Mouse (Mus musculus): ENCODE measurements at regions not wholly inside any gene's neighbourhood (a gene's known extent, or its start where the extent isn't known, plus 50 kb on each side); places are given as distances from the start of the nearest gene placed in this dataset.

GRCm38 (mm10) chr6:101048836-101049361 is 215.5 kb downstream of the Ppp4r2 start:
- DNase-seq = no peak

DNA sequence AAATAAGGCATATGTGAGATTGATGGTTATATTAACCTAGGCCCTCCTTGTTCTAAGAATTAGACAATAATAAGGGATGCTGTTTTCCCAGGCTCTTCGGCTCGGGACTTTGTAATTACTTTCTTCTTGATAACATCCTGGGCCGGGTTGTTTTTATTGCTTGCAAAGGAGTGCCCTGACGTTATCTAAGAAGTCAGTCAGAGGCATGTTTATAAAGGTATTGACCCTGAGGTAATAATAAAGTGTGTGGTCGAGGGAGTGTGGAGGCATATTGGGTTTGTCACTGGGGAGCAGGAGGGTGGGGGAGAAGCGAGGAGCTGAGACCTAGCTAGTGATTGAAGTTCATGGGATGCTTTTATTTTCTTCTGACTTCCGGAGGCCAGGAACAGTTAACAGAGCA is 221.5 kb downstream of the Ppp4r2 start:
- DNase-seq = no peak

- no peak for DNase-seq
These were observed 222.9 kb downstream of the Ppp4r2 start for GRCm38 (mm10) chr6:101056318-101056717.

DNA sequence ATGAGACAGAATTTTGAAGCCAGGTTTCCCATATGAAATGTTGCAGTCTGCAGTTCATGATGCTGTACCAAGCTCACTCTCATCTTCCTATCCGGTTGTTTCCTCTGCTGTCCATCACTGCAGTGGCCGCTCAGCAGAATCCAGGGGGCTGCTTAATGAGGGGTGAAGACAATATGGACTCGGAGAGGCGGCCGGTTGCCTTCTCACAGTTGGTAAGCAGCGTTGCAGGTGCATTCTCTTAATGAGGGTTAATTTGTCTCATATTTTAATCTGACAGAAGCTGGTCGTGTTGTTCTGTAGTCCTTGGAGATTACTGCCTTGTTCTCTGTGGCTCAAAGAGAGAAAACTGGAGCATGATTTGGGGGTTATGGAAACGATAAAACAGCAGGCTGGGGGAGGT is 225.6 kb downstream of the Ppp4r2 start:
- no peak for DNase-seq

- DNase-seq = no peak
These were observed 228.8 kb downstream of the Ppp4r2 start for GRCm38 (mm10) chr6:101062186-101062585.

DNA sequence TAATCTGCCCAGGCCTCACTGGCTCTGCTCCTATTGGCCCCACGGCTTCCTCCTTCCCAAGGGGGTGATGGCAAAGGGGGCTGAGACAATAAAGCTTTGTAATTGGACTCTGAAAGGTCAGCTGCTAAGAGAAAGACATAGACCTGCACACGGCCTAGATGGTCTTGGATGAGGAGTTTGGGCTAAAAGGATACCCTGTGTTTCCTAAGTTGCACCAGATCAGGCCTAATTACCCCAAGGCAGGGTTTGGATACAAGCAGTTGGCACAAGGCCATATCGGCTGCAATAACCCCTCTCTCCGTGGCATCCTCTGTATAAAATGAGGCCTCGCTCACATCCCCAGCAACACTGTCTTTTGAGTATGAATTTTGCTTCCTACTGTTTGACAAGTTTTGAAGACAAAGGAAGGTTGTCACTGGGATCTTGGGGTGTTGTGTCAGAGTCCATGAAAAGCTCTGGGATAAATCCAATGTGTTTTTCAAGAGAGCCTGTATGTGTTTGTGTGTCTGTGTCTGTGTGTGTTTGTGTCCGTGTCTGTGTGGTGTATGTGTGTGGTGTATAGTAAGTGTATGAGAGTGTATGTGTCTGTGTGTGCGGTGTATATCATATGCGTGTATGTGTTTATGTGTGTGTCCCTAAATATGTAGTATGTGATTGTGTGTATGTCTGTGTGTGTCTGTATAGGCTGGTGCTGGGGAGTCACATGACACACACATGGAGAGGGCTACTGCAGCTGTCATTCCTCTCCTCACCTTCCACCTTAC is 242.5 kb downstream of the Ppp4r2 start:
- no peak for DNase-seq

DNA sequence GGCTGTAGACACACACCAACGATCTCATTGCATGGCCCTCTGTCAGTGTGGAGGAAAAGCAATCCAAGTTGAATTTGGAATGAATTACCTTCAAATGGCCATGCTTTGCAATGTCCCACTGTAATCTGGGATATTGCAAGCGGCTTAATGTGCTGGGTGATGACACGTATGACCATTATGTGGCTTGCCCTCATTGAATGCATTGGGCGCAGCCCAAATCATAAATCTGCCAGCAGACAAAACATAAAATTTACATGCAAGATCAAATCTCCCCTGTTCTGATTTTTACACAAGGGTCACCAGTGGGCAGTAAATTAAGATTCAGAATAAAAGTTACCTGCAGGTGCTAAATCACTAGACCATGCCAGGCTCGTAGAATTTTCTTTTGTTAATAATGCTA is 244.9 kb downstream of the Ppp4r2 start:
- DNase-seq = no peak

- no peak for DNase-seq
These were observed 250.3 kb downstream of the Ppp4r2 start for GRCm38 (mm10) chr6:101083676-101084075.

- no peak for DNase-seq
These were observed 258.8 kb downstream of the Ppp4r2 start for GRCm38 (mm10) chr6:101092179-101092578.
